Comparison of ENCODE assay signal across 20 mouse cellular contexts in the genomic region with DNA sequence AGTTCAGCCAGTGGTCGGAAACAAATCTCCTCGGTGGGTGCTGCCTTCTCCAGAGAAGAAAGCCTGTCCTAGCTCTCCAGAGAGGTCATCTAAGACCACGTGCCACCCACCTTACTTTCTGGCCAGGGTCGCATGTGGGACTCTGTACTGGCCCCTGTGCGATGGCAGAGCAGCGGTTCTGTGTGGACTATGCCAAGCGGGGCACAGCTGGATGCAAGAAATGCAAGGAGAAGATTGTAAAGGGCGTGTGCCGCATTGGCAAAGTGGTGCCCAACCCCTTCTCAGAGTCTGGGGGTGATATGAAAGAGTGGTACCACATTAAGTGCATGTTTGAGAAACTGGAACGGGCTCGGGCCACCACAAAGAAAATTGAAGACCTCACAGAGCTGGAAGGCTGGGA. TPM values are rescaled to one million over a fixed set of nuclear protein-coding genes. Genes with fewer than 3 reads are reported as not detected.
"Had no signal": no experiment of that assay in that cellular context is flagged by ENCODE, and none has a peak within 500 bp of the region (broad histone marks: within the 10 kb centered on the region; RNA-seq: fewer than 3 reads in every experiment).

No protein-coding gene starts in this region.

- H3K4me2 ChIP-seq: neural tube, embryonic 15.5 days had no signal

- DNase-seq: lung, postnatal 10 days; lung, postnatal 4 days; midbrain, embryonic 14.5 days; retina, postnatal 1 day; right cerebral cortex, adult 18-20 months; right cerebral cortex, postnatal 25 days; right cerebral cortex, postnatal 4 days; spleen, adult 18-20 months; thymus, adult 18-20 months; thymus, postnatal 14 days; thymus, postnatal 36 days had no signal

- H3K27ac ChIP-seq: liver, embryonic 14.5 days; midbrain, embryonic 10.5 days; midbrain, embryonic 12.5 days; neural tube, embryonic 13.5 days; neural tube, embryonic 15.5 days had no signal

- H3K9ac ChIP-seq: liver, embryonic 14.5 days; lung, embryonic 14.5 days; midbrain, embryonic 12.5 days; neural tube, embryonic 15.5 days had no signal

- H3K27me3 ChIP-seq: midbrain, embryonic 12.5 days; neural tube, embryonic 13.5 days; neural tube, embryonic 15.5 days had no signal

- ATAC-seq: midbrain, embryonic 16.5 days had no signal

- H3K9me3 ChIP-seq: midbrain, embryonic 10.5 days; midbrain, embryonic 12.5 days; neural tube, embryonic 13.5 days; neural tube, embryonic 15.5 days had no signal

- H3K4me3 ChIP-seq: midbrain, embryonic 10.5 days; midbrain, embryonic 12.5 days; myocyte; neural tube, embryonic 13.5 days; neural tube, embryonic 15.5 days had no signal

RNA-seq across cellular contexts. Expression of a gene that starts 19.3 kb away (rescaled TPM):
- polyA plus RNA-seq: small intestine, adult 2 months had no signal
